Mouse (Mus musculus): ENCODE results near the gene Iqsec3. TPM values are rescaled to one million over a fixed set of nuclear protein-coding genes. Genes with fewer than 3 reads are reported as not detected.
"Not testable (repeated sequence)": the region's sequence is repeated elsewhere in the genome, so short reads cannot be mapped to it uniquely, and the experiment has no call there.

Gene Iqsec3
- polyA plus RNA-seq, 1 experiment from 2014 or later = 1.5 TPM

DNA sequence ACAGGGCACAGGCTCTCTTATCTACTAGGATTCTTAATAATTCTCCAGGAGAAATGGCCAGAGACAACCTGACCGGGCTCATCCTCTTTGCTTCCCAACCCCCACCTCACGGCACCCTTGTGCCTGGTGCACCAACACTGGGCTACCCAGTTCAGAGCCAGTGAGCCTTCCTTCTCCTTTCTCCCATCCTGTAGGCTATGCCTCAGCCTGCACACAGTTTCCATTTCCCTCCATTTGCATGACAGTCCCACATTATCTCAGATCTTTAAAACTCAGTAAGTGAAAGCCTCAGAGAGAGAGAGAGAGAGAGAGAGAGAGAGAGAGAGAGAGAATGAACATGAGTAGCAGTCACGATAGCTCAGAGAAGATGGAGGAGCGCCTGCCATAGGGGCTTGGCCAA is 95.2 kb downstream of the Iqsec3 start:
- Histone ChIP-seq H3K4me3 (no peak overlapping the region), H3K4me1 (replicated peaks) (peaks cover 13% of the 10 kb centered on the region; the same call in 1 of the 2 replicates), H3K9me3 (no peaks in the 10 kb centered on the region), H3K27ac (no peak overlapping the region), H3K27me3 (ENCODE audit: insufficient read depth, poor library complexity, severe bottlenecking) (peaks cover 6% of the 10 kb centered on the region; the same call in 1 of the 2 replicates), H3K36me3 (no peaks in the 10 kb centered on the region)
- DNase-seq (ENCODE audit: low spot score) = no peak
- 57% methylated on average over 4 of the region's 4 CpGs for WGBS

DNA sequence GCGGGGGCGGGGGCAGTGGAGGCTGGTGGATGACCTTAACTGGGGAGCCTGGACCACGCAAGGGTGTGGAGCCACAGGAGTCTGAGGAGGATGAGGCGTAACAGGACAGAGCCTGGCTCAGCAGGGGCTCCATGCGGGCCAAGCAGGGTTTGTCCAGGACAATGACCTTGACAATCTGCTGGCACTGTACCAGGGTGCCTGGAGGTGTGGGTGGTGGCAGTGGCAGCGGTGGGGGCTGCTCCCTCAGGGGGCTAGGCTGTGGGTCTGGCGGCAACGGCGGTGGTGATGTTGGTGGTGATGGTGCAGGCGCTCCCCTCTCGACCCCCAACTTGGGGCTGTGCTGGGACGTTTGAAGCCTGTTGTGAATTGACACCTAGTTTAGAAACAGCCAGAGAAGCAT is 97.3 kb downstream of the Iqsec3 start:
- H3K4me1 ChIP-seq (replicated peaks) = 0 out of 2 replicates have a peak, but pooled peaks cover 7% of the 10 kb centered on the region
- 78% methylated on average over 12 of the region's 12 CpGs for WGBS
- H3K9me3 ChIP-seq = no peaks in the 10 kb centered on the region
- H3K27ac ChIP-seq = no peak overlapping the region
- H3K36me3 ChIP-seq = no peaks in the 10 kb centered on the region
- H3K27me3 ChIP-seq (ENCODE audit: insufficient read depth, poor library complexity, severe bottlenecking) = peaks cover 6% of the 10 kb centered on the region; the same call in 1 of the 2 replicates
- no peak overlapping the region for H3K4me3 ChIP-seq
- DNase-seq (ENCODE audit: low spot score) = no peak

DNA sequence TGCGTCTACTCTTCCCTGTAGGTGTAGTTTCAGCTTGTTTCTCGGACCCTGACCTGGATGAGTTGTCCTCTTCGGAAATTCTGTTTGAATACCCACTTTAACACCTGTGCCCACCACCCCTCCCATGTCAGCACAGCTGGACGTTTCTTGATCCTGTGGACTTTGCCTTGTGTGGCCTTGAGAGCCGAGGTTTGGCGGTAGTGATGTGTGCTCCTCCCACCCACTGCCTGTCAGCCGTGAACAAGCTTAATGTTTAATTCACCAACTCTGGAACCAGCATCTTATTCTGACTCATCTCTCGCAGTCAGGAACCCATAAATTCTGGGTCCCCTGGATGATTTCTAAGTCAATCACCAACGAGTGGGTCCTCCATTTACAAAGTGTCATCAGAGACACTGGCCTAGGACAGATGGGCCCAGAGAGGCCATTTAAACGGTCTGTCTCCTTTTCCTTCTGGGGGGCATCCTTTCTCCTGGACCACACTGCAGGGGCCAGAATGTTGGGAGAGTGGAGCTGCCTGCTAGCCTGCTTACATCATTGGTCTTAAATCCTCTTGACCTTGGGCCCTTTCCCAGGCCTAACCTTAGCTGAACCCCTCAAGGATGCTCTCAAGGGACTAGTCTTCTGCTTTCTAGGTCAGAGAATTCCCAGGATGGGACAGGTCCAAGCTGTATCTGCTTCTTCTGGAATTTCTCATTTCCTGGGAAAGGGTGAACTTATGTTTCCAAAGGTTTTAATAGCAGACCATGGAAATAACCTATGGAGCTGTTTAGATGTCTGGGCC is 102.1 kb downstream of the Iqsec3 start:
- DNase-seq (ENCODE audit: low spot score) = no peak
- H3K36me3 ChIP-seq = no peaks in the 10 kb centered on the region
- no peaks in the 10 kb centered on the region for H3K9me3 ChIP-seq
- no peak overlapping the region for H3K4me3 ChIP-seq
- no peak overlapping the region for H3K27ac ChIP-seq
- peaks cover 12% of the 10 kb centered on the region; the same call in 1 of the 2 replicates for H3K4me1 ChIP-seq (replicated peaks)
- no peaks in the 10 kb centered on the region for H3K27me3 ChIP-seq (ENCODE audit: insufficient read depth, poor library complexity, severe bottlenecking)
- 81% methylated on average over 10 of the region's 10 CpGs for WGBS

DNA sequence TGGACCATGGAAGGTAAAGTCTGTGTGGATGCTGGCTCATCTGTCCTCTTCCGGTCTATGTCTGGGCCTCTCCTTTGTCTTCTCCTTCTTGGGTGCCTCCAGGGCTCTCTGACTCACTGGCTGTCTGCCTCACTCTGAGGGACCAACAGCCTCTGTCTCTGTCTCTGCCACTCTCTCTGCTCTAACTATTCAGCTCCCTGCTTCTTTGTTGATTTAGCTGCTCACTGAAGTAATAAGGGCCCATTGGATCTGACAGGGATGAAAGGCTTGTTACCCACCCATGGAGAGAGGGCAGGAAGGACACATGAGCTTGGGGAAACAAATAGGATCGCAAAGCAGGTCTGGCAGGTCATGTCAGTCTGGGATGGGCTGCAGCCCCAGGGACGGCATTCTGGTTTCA is 106.4 kb downstream of the Iqsec3 start:
- Histone ChIP-seq H3K9me3 (no peaks in the 10 kb centered on the region), H3K27me3 (ENCODE audit: insufficient read depth, poor library complexity, severe bottlenecking) (0 out of 2 replicates have a peak, but pooled peaks cover 5% of the 10 kb centered on the region), H3K4me3 (no peak overlapping the region), H3K27ac (no peak overlapping the region), H3K36me3 (no peaks in the 10 kb centered on the region), H3K4me1 (replicated peaks) (peaks cover 8% of the 10 kb centered on the region; the same call in 1 of the 2 replicates)
- DNase-seq (ENCODE audit: low spot score) = no peak
- WGBS = 59% methylated on average over 3 of the region's 3 CpGs

DNA sequence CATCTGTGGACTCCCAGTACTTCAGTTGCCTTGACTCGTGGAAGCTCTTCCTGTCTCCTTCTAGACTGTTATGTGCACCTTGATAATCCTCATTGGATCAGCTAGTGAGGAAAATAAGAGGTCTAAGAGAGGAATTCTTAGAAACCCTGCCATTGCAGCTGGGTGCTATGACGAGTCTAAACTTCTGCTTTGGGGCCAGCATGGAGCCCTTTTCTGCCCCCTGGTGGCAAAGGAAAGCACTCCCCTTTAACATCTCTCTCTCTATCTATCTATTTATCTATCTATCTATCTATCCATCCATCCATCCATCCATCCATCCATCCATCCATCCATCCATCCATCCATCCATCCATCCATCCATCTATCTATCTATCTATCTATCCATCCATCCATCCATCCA is 106.9 kb downstream of the Iqsec3 start:
- peak; percentile 18 for DNase-seq (ENCODE audit: low spot score)
- H3K36me3 ChIP-seq; H3K9me3 ChIP-seq; H3K4me3 ChIP-seq; H3K27me3 ChIP-seq (ENCODE audit: insufficient read depth, poor library complexity, severe bottlenecking); H3K4me1 ChIP-seq (replicated peaks); H3K27ac ChIP-seq: not testable (repeated sequence)
- WGBS = 15% methylated on average over 2 of the region's 2 CpGs

DNA sequence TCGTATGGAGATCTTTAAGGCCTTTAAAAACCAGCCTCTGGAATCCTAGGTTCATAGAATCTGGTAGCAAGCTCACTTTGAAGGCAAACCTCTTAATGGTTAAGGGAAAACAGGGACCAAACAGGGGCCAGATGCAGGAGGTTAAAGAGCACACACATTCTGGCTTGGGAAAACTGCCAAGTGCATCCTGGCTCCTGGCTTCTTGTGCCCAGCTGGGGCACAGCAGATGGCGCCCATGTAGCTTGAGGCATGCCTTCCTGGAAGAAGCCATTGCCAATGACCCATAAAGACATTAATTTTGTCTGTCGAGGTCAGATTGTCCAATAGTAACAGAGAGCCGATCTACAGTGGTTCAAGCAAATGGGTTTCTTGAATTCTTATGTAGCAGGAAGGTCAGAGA is 109.5 kb downstream of the Iqsec3 start:
- WGBS = 85% methylated on average over 4 of the region's 4 CpGs
- Histone ChIP-seq H3K27ac (no peak overlapping the region), H3K4me1 (replicated peaks) (peaks cover 8% of the 10 kb centered on the region; the same call in 1 of the 2 replicates), H3K36me3 (no peaks in the 10 kb centered on the region), H3K4me3 (no peak overlapping the region), H3K9me3 (no peaks in the 10 kb centered on the region), H3K27me3 (ENCODE audit: insufficient read depth, poor library complexity, severe bottlenecking) (0 out of 2 replicates have a peak, but pooled peaks cover 5% of the 10 kb centered on the region)
- no peak for DNase-seq (ENCODE audit: low spot score)

DNA sequence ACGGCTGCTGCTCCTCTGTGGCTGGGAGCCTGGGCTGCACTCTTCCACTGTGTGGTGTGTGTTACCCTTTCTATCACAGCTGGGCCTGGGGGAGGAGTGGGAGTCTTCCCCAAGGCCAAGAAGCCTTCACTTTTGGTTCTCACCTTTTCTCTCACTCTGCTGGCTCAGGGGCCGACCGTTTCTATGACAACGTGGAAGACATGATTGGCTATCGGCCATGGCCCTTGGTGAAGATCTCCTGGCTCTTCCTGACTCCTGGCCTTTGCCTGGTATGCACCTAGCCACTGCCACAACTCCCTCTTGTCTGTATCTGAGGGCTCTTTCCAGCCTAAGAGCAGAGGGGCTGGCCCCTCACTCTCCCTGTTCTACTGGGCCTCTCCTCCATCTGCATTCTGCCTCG is 110.4 kb downstream of the Iqsec3 start:
- H3K4me1 ChIP-seq (replicated peaks) = peaks cover 8% of the 10 kb centered on the region; the same call in 1 of the 2 replicates
- H3K9me3 ChIP-seq = no peaks in the 10 kb centered on the region
- DNase-seq (ENCODE audit: low spot score) = no peak
- H3K36me3 ChIP-seq = no peaks in the 10 kb centered on the region
- H3K4me3 ChIP-seq = no peak overlapping the region
- no peak overlapping the region for H3K27ac ChIP-seq
- 85% methylated on average over 6 of the region's 6 CpGs for WGBS
- 0 out of 2 replicates have a peak, but pooled peaks cover 5% of the 10 kb centered on the region for H3K27me3 ChIP-seq (ENCODE audit: insufficient read depth, poor library complexity, severe bottlenecking)

DNA sequence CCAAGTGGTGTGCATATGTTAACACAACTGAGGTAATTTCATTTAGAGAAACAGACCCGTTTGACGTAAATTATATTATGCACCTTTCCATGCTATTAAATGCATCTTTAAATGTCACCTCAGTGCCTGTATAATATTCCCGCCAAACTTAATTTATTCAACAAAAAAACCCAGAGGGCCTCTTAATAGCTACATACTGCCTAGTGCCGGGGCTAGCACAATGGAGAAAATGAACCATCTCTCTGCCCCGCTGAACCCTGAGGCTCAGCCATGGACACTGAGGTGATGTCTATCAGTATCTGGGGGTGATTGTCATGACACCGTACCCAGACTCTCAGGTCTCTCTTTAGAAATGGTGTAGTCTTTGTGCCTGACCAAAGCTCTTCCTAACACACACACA is 116.2 kb downstream of the Iqsec3 start:
- H3K9me3 ChIP-seq = no peaks in the 10 kb centered on the region
- H3K36me3 ChIP-seq = no peaks in the 10 kb centered on the region
- H3K4me3 ChIP-seq = no peak overlapping the region
- 85% methylated on average over 6 of the region's 6 CpGs for WGBS
- H3K27me3 ChIP-seq (ENCODE audit: insufficient read depth, poor library complexity, severe bottlenecking) = no peaks in the 10 kb centered on the region
- 0 out of 2 replicates have a peak, but pooled peaks cover 3% of the 10 kb centered on the region for H3K4me1 ChIP-seq (replicated peaks)
- H3K27ac ChIP-seq = no peak overlapping the region
- no peak for DNase-seq (ENCODE audit: low spot score)

DNA sequence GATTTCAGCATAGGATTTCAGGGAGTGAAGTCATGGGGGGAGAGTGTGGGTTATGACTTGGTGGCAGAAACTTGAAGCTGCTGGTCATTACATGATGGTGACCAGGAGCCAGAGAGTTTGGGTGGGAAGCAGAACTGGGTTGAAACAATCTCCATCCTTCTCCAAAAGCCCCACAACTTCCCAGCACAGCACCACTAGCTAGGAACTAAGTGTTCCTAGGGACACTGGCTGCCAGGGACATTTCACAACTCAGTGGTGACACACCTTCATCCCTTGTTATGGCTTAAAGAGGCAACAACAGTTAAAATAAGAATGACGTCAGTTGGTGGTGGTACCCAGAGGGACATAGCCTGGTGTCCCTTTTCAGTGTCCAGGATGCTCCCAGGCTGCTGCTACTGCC is 117.4 kb downstream of the Iqsec3 start:
- Histone ChIP-seq H3K27me3 (ENCODE audit: insufficient read depth, poor library complexity, severe bottlenecking) (no peaks in the 10 kb centered on the region), H3K9me3 (no peaks in the 10 kb centered on the region), H3K4me3 (no peak overlapping the region), H3K27ac (no peak overlapping the region), H3K4me1 (replicated peaks) (0 out of 2 replicates have a peak, but pooled peaks cover 3% of the 10 kb centered on the region), H3K36me3 (no peaks in the 10 kb centered on the region)
- 80% methylated on average over 1 of the region's 1 CpGs for WGBS
- DNase-seq (ENCODE audit: low spot score) = no peak

DNA sequence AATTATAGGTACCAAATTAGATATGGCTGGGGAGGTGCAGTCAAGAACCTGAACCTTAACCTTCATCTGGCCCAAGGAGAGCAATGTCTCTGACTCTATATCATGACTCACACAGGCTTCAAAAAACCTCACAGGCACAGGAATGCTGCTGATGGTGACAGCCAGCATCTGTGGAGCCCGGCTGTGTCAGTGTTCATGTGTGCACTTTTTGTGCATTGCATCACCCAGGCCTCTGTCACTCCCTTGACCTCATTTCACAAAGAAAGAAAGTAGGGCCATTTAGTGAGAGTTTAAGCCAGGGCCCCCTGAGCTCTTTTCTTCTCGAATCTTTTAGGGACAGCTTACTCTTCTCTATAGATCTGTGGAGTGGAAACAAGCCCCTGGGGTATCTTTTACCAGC is 121.2 kb downstream of the Iqsec3 start:
- Histone ChIP-seq H3K4me1 (replicated peaks) (0 out of 2 replicates have a peak, but pooled peaks cover 3% of the 10 kb centered on the region), H3K27ac (no peak overlapping the region; the same call in 1 of the 2 replicates), H3K27me3 (ENCODE audit: insufficient read depth, poor library complexity, severe bottlenecking) (no peaks in the 10 kb centered on the region), H3K4me3 (no peak overlapping the region), H3K36me3 (no peaks in the 10 kb centered on the region), H3K9me3 (no peaks in the 10 kb centered on the region)
- WGBS = 52% methylated on average over 2 of the region's 2 CpGs
- no peak for DNase-seq (ENCODE audit: low spot score)

DNA sequence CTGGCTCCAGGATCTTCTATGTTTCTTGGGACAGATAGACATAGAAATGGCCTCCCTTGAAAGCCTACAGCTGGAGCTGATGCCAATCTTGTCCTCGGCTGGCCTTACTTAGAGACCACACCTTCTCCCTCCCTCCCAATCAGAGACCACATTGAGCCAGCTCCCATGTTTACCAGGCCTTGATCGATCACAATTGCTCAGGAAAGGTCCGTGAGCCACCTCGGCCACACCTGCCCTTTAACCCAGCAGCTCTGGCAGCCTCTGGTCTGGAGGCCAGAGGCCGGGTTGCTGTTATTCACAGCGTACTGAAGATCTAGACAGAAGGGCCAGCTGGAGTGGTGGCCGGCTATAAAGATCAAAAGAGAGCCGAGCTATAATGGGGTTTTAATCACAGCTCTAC is 127.0 kb downstream of the Iqsec3 start:
- no peaks in the 10 kb centered on the region for H3K9me3 ChIP-seq
- H3K27ac ChIP-seq = no peak overlapping the region
- H3K4me1 ChIP-seq (replicated peaks) = peaks cover 33% of the 10 kb centered on the region; the same call in 1 of the 2 replicates
- H3K4me3 ChIP-seq = no peak overlapping the region
- DNase-seq (ENCODE audit: low spot score) = no peak
- H3K27me3 ChIP-seq (ENCODE audit: insufficient read depth, poor library complexity, severe bottlenecking) = peaks cover 15% of the 10 kb centered on the region
- H3K36me3 ChIP-seq = no peaks in the 10 kb centered on the region
- 57% methylated on average over 8 of the region's 8 CpGs for WGBS

DNA sequence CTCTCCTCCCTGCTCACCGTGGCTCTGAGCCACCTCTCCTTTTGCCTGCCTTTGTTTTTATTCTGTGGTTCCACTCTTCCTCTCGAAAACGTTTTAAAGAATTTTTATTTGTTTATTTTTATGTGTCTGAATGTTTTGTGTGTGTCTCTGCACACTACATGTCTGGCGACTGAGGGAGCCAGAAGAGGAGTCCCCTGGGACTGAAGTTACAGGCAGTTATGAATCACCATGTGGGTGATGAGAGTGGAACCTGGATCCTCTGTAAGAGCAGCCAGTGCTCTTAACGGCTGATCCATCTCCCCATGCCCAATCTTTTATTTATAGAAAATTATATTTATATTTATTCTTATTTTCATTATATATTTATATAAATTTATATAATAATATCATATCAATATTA is 129.1 kb downstream of the Iqsec3 start:
- Histone ChIP-seq H3K4me3 (no peak overlapping the region), H3K36me3 (no peaks in the 10 kb centered on the region), H3K27ac (no peak overlapping the region), H3K9me3 (no peaks in the 10 kb centered on the region), H3K4me1 (replicated peaks) (peaks cover 33% of the 10 kb centered on the region; the same call in 1 of the 2 replicates), H3K27me3 (ENCODE audit: insufficient read depth, poor library complexity, severe bottlenecking) (peaks cover 22% of the 10 kb centered on the region)
- DNase-seq (ENCODE audit: low spot score) = no peak
- 72% methylated on average over 5 of the region's 5 CpGs for WGBS

DNA sequence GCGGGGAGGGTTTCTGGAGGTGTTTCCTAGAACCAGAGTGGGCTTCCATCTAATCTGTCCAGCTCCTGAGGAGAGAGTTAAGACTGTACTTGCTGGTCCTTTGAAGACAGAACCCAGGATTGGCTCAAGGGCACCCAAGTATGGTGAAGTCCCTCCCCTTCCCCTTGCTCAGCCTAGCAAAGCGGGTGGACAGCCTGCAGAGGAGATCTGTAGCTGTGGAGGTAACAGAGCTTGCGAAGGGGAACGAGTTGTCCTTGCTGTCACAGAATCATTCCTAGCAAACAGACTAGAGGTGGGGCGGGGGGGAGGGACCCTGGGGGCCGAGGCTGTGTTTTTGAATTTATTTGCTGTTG is 129.7 kb downstream of the Iqsec3 start:
- DNase-seq (ENCODE audit: low spot score) = no peak
- 76% methylated on average over 6 of the region's 6 CpGs for WGBS
- H3K36me3 ChIP-seq = no peaks in the 10 kb centered on the region
- H3K4me1 ChIP-seq (replicated peaks) = peaks cover 33% of the 10 kb centered on the region; the same call in 1 of the 2 replicates
- H3K9me3 ChIP-seq = no peaks in the 10 kb centered on the region
- H3K27ac ChIP-seq = no peak overlapping the region
- H3K4me3 ChIP-seq = no peak overlapping the region
- peaks cover 22% of the 10 kb centered on the region for H3K27me3 ChIP-seq (ENCODE audit: insufficient read depth, poor library complexity, severe bottlenecking)
